Mouse (Mus musculus) Muller cell, postnatal 12 days (primary cell): ENCODE data around the gene Zar1l.
A peak's percentile ranks its signal among the peaks of the same experiment; 100 is the strongest.
"Not testable (repeated sequence)": the region's sequence is repeated elsewhere in the genome, so short reads cannot be mapped to it uniquely, and the experiment has no call there.

Experiments used
- DNase-seq: peaks from one replicate; pipeline ENCODE4 v3.0.0-alpha.2; 2015; ENCODE audit errors: inconsistent ontology term

Gene Zar1l

GRCm38 (mm10) chr5:150518064-150518463, at the start of gene Zar1l:
TSS of gene Zar1l (minus strand) at chr5:150518164.
- DNase-seq = no peak

- no peak for DNase-seq
Observed at GRCm38 (mm10) chr5:150566971-150567370, 49.0 kb upstream of the Zar1l start.

- no peak for DNase-seq
Observed at GRCm38 (mm10) chr5:150566226-150566625, 48.3 kb upstream of the Zar1l start.

- no peak for DNase-seq
Observed at GRCm38 (mm10) chr5:150564426-150564825, 46.5 kb upstream of the Zar1l start.

- DNase-seq = no peak
Observed at GRCm38 (mm10) chr5:150561783-150562182, 43.8 kb upstream of the Zar1l start.

DNA sequence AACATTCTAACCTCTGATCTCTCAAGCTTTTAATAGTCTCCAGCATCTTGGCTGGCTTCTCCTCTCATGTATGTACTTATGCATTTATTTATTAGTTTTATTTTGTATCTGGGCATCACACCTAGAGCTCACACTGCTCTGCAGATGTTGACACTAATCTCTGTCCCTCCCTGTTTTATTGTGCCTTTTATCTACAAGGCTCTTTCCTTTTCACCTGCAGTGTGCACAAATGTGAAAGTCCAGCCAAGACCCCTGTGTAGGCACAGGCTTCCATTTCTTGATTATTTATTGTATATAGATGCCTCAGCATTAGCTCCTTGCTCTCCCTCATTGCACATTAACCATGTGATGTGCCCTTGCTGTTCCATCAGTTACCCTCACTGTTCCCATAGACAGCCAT, 43.4 kb upstream of the Zar1l start:
- no peak for DNase-seq

DNA sequence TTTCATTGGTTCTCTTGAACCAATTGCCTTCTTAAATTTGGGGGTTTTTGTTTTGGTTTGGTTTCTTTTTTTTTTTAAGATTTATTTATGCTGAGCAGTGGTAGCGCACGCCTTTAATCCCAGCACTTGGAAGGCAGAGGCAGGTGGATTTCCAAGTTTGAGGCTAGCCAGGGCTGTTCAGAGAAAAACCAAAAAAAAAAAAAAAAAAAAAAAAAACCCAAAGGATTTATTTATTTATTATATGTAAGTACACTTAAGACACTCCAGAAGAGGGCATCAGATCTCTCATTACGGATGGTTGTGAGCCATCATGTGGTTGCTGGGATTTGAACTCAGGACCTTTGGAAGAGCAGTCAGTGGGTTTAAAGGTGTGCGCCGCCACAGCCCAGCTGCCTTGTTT, 42.9 kb upstream of the Zar1l start:
- no peak for DNase-seq

GRCm38 (mm10) chr5:150559519-150560103, 41.6 kb upstream of the Zar1l start:
- DNase-seq = no peak

DNA sequence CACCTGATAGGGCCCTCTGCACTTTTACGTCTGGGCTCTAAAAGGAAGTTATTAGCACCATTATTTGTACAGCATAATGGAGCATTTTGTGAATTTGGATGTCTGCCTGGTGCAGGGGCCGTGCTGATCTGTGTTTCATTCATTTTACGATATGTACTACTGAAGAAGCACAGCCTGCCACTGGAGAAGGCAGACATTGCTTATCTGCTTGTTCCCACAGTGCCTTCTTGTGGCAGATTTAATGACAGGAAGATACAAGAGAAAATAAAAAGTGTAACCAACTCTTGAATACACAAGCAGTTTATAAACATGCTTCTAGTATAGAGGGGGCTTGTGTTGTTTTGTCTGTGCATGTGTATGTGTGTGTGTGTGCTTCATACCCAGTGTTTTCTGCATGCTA, 33.7 kb upstream of the Zar1l start:
- no peak for DNase-seq

DNA sequence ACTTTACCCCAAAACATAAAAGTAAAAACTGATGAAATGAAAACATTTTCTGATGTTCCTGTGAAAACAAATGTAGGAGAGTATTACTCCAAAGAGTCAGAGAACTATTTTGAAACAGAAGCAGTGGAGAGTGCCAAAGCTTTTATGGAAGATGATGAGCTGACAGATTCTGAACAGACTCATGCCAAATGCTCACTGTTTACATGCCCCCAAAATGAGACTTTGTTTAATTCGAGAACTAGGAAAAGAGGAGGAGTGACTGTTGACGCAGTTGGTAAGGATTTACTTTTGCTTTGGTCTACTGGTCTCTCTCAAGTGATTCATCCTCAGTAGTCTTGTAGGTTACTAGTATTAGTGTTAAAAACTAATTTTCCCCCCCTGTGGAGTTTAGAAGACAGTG, 25.2 kb upstream of the Zar1l start:
- DNase-seq = no peak

GRCm38 (mm10) chr5:150541302-150541701, 23.3 kb upstream of the Zar1l start:
- no peak for DNase-seq

GRCm38 (mm10) chr5:150525239-150525638, 7.3 kb upstream of the Zar1l start:
- no peak for DNase-seq

DNA sequence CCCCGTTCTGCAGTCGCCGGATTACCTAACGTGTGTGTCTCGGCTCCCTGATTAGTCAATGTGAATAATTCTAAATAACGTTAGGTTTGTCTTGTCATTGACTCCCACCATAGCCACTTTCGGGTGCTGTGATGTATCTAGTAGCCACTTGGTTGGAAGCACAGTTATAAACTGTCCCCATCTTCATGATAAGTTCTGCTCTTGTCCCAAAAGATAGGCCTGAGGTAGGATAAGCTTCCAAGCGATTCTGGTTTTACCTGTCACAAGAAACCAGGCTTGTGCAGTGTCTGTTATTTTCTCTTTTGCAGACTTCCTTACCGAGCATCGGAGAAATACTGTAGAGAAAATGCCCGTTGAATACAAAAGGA, 4.9 kb upstream of the Zar1l start:
- DNase-seq = no peak

- DNase-seq = peak; percentile 93
Observed at GRCm38 (mm10) chr5:150521937-150522866, 4.2 kb upstream of the Zar1l start, which contains the start of gene Brca2. TSS of gene Brca2 (plus strand) at chr5:150522630.

DNA sequence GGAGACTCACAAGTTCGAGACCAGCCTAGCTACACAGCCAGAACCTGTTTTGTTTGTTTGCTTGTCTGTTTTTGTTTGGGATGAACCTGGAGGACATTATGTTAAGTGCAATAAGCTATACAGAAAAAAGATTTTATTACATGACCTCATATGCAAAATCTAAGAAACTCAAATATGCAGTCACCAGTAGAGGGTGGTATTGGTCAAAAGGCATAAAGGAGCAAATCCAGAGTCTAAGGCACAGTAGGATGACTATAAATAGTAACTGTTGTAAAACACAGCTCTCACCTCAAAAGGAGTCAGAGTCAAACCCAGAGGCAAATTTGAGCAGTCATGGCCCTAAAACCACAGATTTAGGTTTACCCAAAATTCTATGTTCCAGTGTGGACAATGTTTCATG, 1.6 kb upstream of the Zar1l start:
- peak; percentile 2 for DNase-seq

GRCm38 (mm10) chr5:150514027-150514426, 3.9 kb downstream of the Zar1l start:
- DNase-seq = no peak

GRCm38 (mm10) chr5:150513264-150513663, 4.7 kb downstream of the Zar1l start:
- no peak for DNase-seq

- DNase-seq = no peak
Observed at GRCm38 (mm10) chr5:150510451-150511225, 7.3 kb downstream of the Zar1l start.

DNA sequence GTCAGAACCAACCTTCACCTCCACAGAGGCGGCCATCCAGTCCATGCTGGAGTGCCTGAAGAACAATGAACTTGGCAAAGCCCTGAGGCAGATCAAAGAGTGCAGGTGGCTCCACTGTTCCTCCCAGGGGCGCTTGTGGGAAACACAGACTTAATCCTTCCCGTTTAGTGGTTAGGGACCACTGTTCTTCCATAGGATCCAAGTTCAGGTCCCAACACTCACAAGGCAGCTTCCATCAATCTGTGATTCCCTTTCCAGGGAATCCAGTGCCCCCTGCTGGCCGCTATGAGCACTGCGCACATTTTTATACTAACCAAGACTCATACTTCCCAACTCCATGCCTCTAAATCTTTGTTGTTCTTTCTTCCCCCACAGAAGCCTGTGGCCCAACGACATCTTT, 22.2 kb downstream of the Zar1l start:
- peak; percentile 0 for DNase-seq

GRCm38 (mm10) chr5:150491573-150492173, 26.3 kb downstream of the Zar1l start:
- DNase-seq = not testable (repeated sequence)

- no peak for DNase-seq
Observed at GRCm38 (mm10) chr5:150490821-150491220, 27.1 kb downstream of the Zar1l start.

GRCm38 (mm10) chr5:150490285-150490684, 27.7 kb downstream of the Zar1l start:
- DNase-seq = no peak
